Mouse (Mus musculus): ENCODE data around the gene Palmd.

DNA sequence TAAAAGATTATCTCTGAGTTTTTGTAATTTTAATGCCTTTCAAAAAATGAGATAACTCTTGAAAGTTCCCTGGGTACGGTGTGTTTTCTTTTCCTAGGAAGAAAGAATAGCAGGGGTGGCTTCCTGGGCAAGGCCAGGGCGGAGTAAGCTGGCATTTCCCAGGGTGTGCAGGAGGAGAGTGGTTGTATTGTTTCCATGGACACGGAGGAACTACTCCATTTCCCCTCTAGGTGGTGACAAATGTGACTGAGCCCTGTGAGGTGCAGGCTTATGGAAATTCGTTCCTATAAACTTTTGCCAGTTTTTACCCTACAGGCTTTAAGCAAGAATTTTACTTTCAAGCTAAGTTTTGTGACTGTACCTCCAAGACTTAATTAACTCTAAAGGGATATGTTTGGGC, 2.6 kb downstream of the Palmd start:
- TF ChIP-seq CTCF (IDR thresholded peaks at IDR 0.05; ENCODE audit: borderline replicate concordance, extremely low read depth, insufficient read depth, insufficient read length) = peak; percentile 59; the same call in 1 of the 2 replicates
- TF ChIP-seq POLR2A (IDR thresholded peaks at IDR 0.05; ENCODE audit: borderline replicate concordance, extremely low read depth, insufficient read depth, insufficient read length, poor library complexity, severe bottlenecking) = no peak
